Mouse (Mus musculus) midbrain, embryonic 14.5 days (tissue): ENCODE data around the gene Chmp5. TPM values are rescaled to one million over a fixed set of nuclear protein-coding genes. Genes with fewer than 3 reads are reported as not detected.

ENCODE experiments used
- microRNA-seq: library from miRNA; unstranded; fragments of <30 nt; microRNA quantifications from one replicate; pipeline ENCODE4, GENCODE M21; 2016
- polyA plus RNA-seq: library from polyadenylated mRNA; unstranded; fragments of >200 nt; fragmentation: Nextera tagmentation; extraction: Ambion mirVana; gene quantifications from 2 replicates; pipeline ENCODE4 v1.2.1, GENCODE M21; 2014

Chmp5 gene
- polyA plus RNA-seq, 1 experiment from 2014 or later: 172 TPM

Small RNA genes lying within 50 kb of the gene (microRNA-seq; reads per million reads assigned to microRNA genes)
- gene Mir3094: 2.9 reads per million, percentile 19 among the genes with 10 or more reads in this experiment

Other genes starting within 250 kb of the Chmp5 start
- gene Aptx, start 245.2 kb upstream of the Chmp5 start, polyA plus RNA-seq: 43.5 and 44.8 TPM in 2 replicates
- gene Dnaja1, start 226.3 kb upstream of the Chmp5 start, polyA plus RNA-seq: 669 and 677 TPM in 2 replicates
- 114 and 136 TPM in 2 replicates for gene Smu1, start 190.5 kb upstream of the Chmp5 start, polyA plus RNA-seq
- gene B4galt1, start 94.4 kb upstream of the Chmp5 start, polyA plus RNA-seq: 4.3 and 7.6 TPM in 2 replicates
- gene Spink4, start 28.4 kb upstream of the Chmp5 start, polyA plus RNA-seq: not detected in 2 replicates
- gene Bag1, start 113 bp upstream of the Chmp5 start, polyA plus RNA-seq: 203 and 204 TPM in 2 replicates
- 90.8 and 114 TPM in 2 replicates for gene Nfx1, start 22.5 kb downstream of the Chmp5 start, polyA plus RNA-seq
- 0.16 TPM in 1 of 2 replicates, not detected in the other for gene Aqp7, start 99.7 kb downstream of the Chmp5 start, polyA plus RNA-seq
- gene Aqp3, start 149.8 kb downstream of the Chmp5 start, polyA plus RNA-seq: 0.22 TPM in 1 of 2 replicates, not detected in the other
- gene Nol6, start 176.0 kb downstream of the Chmp5 start, polyA plus RNA-seq: 35.7 and 38.1 TPM in 2 replicates
- 75.7 and 80.7 TPM in 2 replicates for gene Ube2r2, start 187.3 kb downstream of the Chmp5 start, polyA plus RNA-seq